Mouse (Mus musculus): Measurements from ENCODE around the gene 9030025P20Rik. TPM values are rescaled to one million over a fixed set of nuclear protein-coding genes. Genes with fewer than 3 reads are reported as not detected.
"Not testable (repeated sequence)": the region's sequence is repeated elsewhere in the genome, so short reads cannot be mapped to it uniquely, and the experiment has no call there.

The 9030025P20Rik gene
- total and polyA plus RNA-seq, 2 experiments from 2014 or later: 8.7 to 9.8 TPM

- not testable (repeated sequence) for H3K4me2 ChIP-seq (ENCODE audit: low read depth, low read length); H3K36me3 ChIP-seq (ENCODE audit: insufficient read depth, low read length); H3K27me3 ChIP-seq (ENCODE audit: insufficient read depth, low read length); H3K4me3 ChIP-seq (ENCODE audit: low read length); H3K4me1 ChIP-seq (ENCODE audit: insufficient read depth, low read length); H3K9ac ChIP-seq (replicated peaks; ENCODE audit: low read length); H3K27ac ChIP-seq; DNase-seq (ENCODE audit: low spot score); H3K9me3 ChIP-seq (ENCODE audit: low read length)
- ATAC-seq: 0 out of 2 replicates have a peak, but pooled peaks have one; percentile 25
- WGBS: no CpG with 5 or more reads among the region's 3 CpGs
Measured at GRCm38 (mm10) chr17:15040455-15040854, 62.2 kb downstream of the 9030025P20Rik start.

Other genes starting within 250 kb of the 9030025P20Rik start
- 0.36 and 1.3 TPM in 2 replicates for gene Wdr27, start 35.3 kb upstream of the 9030025P20Rik start, total RNA-seq (2014; rRNA removed)
- gene Wdr27, start 35.3 kb upstream of the 9030025P20Rik start, polyA plus RNA-seq (2015; fragmentation: Nextera tagmentation; extraction: Ambion mirVana): 11.1 and 11.8 TPM in 2 replicates
- 9.7 and 16.1 TPM in 2 replicates for gene 1600012H06Rik, start 35.3 kb upstream of the 9030025P20Rik start, total RNA-seq (2014; rRNA removed)
- 23.9 and 25.4 TPM in 2 replicates for gene 1600012H06Rik, start 35.3 kb upstream of the 9030025P20Rik start, polyA plus RNA-seq (2015; fragmentation: Nextera tagmentation; extraction: Ambion mirVana)
- gene Phf10, start 17.2 kb upstream of the 9030025P20Rik start, total RNA-seq (2014; rRNA removed): 35.4 and 38.3 TPM in 2 replicates
- gene Phf10, start 17.2 kb upstream of the 9030025P20Rik start, polyA plus RNA-seq (2015; fragmentation: Nextera tagmentation; extraction: Ambion mirVana): 12.5 and 15.9 TPM in 2 replicates
- 1.3 TPM in 1 of 2 replicates, not detected in the other for gene Gm3417, start 322 bp downstream of the 9030025P20Rik start, total RNA-seq (2014; rRNA removed)
- gene Gm3417, start 322 bp downstream of the 9030025P20Rik start, polyA plus RNA-seq (2015; fragmentation: Nextera tagmentation; extraction: Ambion mirVana): 1.3 and 3.3 TPM in 2 replicates
- 0.65 and 7.8 TPM in 2 replicates for gene Gm3435, start 31.7 kb downstream of the 9030025P20Rik start, total RNA-seq (2014; rRNA removed)
- 7.7 and 10.3 TPM in 2 replicates for gene Gm3435, start 31.7 kb downstream of the 9030025P20Rik start, polyA plus RNA-seq (2015; fragmentation: Nextera tagmentation; extraction: Ambion mirVana)
- gene Ermard, start 62.7 kb downstream of the 9030025P20Rik start, total RNA-seq (2014; rRNA removed): 37.8 and 44.2 TPM in 2 replicates
- gene Ermard, start 62.7 kb downstream of the 9030025P20Rik start, polyA plus RNA-seq (2015; fragmentation: Nextera tagmentation; extraction: Ambion mirVana): 54.0 and 59.2 TPM in 2 replicates
- gene Tcte3, start 63.0 kb downstream of the 9030025P20Rik start, total RNA-seq (2014; rRNA removed): not detected in 2 replicates
- 1.0 and 2.3 TPM in 2 replicates for gene Tcte3, start 63.0 kb downstream of the 9030025P20Rik start, polyA plus RNA-seq (2015; fragmentation: Nextera tagmentation; extraction: Ambion mirVana)
- gene Gm3448, start 63.1 kb downstream of the 9030025P20Rik start, total RNA-seq (2014; rRNA removed): 0.99 and 1.7 TPM in 2 replicates
- 1.4 and 2.3 TPM in 2 replicates for gene Gm3448, start 63.1 kb downstream of the 9030025P20Rik start, polyA plus RNA-seq (2015; fragmentation: Nextera tagmentation; extraction: Ambion mirVana)